Mouse (Mus musculus) inflammation-experienced regulatory T-cells, adult 6 months (primary cell): ENCODE data around the gene Kcnt1. TPM values are rescaled to one million over a fixed set of nuclear protein-coding genes. Genes with fewer than 3 reads are reported as not detected.

Experiments
- ATAC-seq: one replicate; pipeline ENCODE4 v1.8.0; 2017
- polyA plus RNA-seq, 3 experiments: library from polyadenylated mRNA; unstranded; fragments of 100-300 nt; shearing (Covaris generic); gene quantifications; one replicate each; pipeline ENCODE4 v1.2.1; 2017

Kcnt1 gene
- polyA plus RNA-seq, 3 experiments from 2014 or later, result not detected

DNA sequence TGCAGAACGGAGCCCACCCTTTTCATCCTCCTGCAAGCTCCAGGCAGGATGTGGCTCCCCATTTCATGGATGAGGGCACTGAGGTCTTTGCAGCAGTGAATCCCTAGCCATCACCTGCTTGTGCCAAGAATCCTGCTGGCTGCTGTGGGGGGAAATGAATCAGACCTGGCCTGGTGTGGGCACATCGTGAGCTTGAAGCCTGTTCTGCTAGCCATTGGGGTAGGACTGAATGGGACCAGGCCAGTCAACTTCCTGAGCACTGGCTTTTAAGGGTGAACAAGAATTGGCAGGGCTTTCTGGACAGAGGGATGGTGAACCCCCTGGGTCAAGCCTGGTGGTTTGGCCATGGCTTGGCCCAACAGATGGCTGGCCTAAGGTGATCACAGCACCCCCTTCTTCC, 15.0 kb downstream of the Kcnt1 start:
- ATAC-seq, result no peak

DNA sequence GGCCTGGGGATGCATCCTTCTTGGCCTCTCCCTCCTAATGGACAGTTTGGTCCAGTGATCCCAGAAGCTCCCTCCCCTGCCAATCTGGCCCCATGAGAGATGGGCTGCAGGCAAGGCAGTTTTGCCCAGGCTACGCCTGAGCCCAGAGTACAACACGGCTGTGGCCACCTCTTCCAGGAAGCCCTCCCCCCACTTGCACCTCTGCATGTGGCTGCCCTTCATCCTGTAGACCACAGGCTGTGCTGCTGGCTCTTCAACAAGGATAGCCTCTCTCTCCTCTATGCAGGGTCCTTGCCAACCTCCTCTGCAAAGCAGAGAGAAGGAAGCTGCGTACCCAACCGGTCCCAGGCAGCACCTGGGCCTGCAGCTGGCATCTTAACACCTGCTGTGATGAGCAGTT, 15.5 kb downstream of the Kcnt1 start:
- no peak for ATAC-seq

DNA sequence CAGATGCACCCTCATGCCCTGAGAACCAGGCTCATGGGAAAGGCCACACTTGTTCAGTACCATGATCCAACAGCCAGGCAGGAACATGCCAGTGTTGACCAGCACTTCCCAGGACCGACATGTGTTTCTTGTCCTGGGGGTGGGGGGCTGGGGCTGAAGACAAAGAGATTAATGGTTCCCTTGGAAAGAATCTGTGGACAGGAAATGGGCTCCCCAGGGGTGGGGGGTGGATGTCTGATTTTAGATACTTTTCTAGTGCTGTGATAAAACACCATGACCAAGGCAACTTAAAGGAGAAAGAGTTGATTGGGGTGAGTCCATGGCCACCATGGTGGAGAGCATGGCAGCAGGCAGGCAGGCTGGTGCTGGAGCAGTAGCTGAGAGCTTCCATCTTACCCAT, 18.7 kb downstream of the Kcnt1 start:
- ATAC-seq, result no peak

DNA sequence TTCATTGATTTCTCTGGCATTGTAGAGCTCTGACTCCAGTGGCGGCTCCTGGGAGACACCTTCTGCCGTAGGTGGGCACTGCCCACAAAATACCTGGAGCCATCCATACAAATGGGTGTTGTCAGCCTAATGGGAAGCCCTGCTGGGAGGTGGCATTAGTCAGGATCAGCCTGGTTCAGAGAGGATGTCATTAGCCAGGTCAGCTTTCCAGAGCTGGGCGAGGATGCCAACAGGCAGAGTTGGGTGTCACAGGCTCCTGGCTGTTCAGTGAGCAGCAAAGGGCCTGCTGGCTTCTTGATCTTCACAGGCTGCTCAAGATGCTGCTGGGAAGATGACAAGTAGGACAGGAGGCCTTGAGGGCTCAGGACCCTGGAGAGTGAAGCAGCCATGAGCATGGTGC, 21.2 kb downstream of the Kcnt1 start:
- ATAC-seq, result no peak

DNA sequence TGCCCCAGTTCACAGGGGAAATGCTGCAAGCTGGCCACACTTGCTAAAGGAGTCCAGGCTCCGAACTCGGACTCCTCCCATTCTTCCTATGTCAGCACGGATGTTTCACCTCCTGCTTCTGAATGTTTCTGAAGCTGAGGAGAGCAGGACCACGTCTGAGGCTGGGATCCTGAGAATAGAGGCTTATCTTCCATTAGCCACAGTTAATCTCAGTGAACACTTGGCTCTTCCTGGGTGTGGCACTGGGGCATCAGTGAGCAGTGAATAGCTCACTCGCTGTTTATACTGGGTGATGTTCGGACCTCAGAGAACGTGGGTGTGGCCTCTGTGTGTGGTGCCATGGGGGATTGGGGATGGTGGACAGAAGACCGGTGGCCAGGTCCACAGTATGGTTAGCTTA, 23.7 kb downstream of the Kcnt1 start:
- ATAC-seq, result no peak

DNA sequence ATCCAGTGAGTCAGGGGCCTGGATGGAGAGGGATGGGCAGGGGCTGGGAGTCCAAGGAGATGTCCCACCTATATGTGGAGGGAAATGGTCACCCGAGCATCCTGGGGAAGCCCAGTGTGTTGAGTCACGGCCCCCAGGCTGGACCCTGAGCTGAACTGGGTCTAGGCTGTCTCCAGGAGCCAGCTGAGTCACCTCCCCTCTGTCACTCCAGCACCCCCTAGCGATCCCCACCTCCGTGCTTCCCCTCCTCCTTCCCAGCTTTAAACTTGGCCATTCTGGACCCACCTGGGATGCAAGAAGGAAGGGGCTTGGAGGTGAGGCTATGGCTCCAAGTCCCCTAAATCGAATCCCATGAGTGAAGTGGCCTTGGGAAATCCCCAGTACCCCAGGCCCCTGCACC, 24.6 kb downstream of the Kcnt1 start:
- no peak for ATAC-seq

DNA sequence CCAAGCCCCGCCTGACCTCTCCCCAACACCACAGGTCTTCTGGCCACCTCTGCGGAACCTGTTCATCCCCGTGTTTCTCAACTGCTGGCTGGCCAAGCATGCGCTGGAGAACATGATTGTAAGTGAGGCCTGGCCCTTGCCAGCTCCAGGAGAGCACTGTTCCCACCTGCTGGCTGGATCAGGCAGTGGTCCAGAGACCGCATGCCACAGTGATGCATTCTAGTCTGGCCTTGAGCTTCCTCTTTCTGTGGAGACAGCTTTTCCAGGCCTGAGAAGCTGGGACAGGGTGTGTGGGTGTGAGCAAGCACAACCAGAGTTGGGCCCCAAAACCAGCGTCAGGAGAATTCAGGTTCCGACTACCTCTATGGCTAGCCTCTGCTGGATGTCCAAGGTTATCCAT, 28.9 kb downstream of the Kcnt1 start:
- no peak for ATAC-seq

DNA sequence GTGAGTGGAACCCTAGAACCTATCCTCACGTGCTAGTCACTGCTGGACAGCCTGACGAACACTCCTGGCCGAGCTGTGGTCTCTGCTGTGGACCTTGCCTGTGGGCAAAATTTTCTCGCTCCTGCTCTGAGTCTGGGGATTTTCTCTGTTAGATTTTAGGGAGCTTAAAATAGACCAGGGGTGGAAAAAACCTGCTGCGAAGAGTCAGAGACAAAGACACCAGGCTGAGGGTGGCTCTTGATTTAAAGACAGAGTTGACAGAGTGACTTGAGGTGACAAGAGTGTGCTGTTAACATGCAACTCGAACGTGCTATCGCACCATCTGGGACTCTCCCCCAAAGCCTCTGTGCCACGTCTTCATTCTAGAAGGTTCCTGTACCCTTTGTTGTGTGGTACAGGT, 35.4 kb downstream of the Kcnt1 start:
- no peak for ATAC-seq

DNA sequence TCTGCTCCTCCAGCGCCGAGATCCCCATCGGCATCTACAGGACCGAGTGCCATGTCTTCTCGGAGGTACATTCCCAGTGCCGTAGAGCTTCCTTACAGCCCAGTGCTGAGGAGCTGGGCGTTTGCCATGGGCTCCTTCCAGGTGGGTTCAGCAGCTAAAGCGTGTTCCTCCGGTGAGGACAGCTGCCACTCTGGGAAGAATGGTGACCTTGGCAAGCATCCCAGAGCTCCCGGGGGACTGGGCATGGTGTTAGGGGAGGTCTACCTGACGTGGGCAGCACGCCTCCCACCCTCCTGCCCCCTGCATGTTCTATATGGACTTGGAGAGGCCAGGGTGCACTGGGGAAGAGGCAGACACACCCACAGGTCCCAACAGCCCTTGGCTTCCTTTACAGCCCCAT, 46.3 kb downstream of the Kcnt1 start:
- no peak for ATAC-seq

DNA sequence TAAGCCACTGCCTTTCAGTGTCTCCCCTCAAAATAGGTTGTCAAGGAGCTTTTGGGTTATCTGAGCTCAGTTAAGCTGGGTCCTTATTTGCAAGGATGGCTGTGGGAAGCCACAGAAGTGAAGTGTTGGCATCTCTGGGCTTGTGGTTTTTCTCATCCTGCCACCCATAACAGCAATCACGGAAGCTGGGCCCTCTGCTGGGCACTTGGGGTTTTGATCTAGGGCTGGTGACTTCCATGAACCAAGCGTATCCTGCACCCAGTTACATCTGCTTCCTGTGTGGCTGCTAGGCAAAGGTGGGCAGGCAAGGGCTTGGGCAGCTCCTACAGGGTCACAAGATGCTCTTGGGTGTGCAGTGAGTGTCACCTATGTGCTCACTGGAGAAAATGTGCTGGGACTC, 49.7 kb downstream of the Kcnt1 start:
- peak; percentile 89 for ATAC-seq

DNA sequence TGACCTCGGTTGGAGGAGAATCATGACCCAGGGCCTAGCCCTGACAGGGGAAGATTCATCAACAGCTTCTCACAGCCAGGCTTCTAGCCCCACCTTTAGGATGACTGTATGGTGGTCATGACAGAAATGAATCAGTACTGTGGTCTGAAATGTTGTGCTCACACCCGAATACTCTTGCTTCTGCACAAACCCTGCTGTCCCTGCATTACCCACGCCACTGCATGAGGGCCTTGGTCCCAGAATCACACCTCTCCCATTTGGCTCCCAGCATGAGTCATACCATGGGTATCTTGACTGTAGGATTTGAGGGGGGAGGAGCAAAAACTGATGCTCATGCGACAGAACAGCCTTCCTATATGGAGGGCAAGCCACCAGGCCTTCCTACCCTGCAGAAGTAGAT, 50.7 kb downstream of the Kcnt1 start:
- ATAC-seq, result no peak

DNA sequence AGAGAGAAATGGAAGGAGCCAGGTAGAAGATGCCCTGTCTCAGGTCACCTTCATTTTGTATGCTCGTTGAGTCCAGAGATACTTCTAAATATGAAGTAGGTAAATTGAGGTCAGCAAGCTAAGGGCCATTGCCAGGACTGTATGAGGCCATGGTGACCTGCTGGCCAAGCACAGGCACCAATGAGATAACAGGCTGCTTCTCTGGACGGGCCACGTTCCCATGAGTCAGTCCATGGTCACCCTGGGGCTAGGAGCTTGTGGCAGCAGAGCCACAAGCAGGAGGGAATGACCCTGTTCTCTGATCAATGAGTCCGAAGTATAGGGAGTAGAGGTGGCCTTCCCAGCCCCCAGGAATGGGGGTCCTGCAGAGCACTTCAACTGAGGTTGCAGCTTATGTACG, 51.3 kb downstream of the Kcnt1 start:
- ATAC-seq, result no peak

DNA sequence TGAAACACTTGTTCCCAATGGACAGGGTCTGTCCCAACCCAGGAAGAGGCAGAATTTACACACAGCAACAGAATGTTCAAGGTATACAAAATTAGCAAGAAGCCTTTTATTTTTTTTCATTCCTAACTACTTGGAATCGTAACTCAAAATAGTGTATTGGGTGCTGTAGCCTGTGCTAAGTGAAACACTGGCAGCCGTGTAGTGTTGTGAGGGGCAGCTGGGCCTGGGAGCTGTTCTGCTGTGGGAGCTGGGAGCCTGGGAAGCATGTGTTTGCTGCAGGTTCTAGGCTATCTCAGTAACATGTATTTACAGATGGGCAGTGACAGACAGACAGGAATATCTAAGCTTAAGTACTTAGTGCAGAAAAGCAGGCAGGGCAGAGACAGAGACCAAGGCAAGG, 54.9 kb downstream of the Kcnt1 start:
- ATAC-seq, result no peak

DNA sequence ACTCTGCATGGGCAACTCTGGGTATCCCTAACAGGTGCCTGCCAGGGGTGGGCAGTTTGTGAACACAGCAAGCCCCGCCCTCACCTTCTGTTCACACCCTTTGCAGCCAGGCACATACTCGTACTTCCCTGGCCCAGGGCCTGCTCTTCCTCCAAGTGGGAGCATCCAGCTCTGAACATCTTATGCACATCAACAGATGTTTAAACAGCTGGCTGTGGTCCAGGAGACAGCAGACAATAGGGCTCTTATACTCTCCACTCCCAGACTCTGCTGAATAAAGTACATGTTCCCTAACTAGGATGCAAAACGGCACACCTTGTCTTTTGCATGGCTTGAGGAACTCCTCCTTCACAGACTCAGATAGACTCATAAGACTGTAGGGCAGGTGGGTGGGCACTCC, 56.4 kb downstream of the Kcnt1 start:
- ATAC-seq, result no peak

DNA sequence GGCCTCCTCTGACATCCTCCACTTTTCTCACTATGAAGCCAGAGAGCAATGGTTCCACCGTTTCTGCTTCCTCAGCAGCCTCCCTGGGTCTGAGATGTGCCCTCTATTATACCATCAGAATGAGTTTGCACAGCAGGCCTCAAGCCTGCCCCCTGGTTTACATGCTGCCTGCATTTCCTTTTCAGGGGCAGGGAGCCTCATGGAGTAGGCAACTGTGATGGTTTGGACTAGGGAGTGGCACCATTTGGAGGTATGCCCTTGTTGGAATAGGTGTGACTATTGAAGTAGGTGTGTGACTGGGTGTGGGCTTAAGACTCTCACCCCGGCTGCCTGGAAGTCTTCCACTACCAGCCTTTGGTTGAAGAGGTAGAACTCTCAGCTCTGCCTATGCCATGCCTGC, 60.3 kb downstream of the Kcnt1 start:
- ATAC-seq, result no peak

DNA sequence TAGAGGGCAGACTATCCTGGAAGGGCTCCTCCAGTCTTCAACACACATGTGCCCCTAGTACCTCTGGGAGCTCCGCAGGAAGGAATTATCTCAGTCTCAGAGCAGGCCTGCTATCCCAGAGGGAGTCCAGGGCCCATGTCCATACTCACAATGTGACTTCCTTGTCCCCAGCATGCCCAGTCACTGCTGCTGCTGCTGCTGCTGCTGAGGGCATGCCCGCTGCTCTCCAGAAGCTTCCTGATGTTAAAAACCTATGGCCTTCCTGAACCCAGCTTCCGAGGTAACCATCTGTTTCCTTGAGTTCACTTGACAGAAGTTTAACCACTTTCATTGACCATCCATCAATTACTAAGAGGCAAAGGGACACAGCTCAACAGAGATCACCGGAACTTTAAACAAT, 61.4 kb downstream of the Kcnt1 start:
- ATAC-seq, result no peak

DNA sequence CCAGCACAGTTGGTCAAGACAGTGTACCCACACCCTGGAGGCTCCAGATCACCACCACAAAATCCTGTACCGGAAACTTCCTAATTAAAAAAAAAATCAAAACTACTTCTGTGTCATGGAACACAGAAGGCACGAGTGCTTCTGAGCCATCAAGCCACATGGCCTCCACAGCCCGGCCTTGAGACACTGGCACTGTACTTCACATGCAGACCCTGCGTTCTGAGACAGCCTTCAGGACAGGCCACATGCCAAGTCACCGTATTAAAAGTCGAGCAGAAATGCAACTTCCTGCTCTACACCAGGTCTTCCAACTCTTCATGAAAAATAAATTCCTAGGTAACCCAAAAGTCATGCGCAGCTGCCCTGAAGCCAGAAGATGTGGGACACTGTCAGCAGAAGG, 64.3 kb downstream of the Kcnt1 start:
- ATAC-seq, result no peak

DNA sequence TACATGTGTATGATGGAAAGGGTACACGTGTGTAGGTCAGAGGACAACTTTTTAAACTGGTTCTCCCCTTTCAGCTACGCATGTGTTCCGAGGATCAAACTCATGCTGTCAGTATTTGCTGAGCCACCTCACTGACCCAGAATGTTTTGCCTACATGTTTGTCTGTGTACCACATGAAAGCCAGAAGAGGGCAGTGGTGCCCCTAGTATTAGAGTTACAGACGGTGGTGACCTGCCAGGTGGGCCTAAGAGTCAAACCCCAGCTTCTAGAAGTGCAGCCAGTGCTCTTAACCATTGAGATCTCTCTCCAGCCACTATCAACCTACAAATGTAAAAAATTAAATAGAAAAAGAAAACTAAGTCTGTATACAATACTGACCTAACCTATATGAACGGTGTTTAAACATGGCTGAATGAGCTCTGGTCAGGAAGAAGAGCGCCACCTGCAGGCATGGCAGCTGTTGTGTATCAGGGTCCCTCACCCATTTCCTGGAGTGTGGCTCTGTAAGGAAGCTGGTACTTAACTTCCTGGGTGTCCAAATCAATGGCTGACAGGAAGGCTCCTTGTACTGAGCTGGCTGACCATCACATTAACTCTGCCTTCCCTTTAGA, 67.8 kb downstream of the Kcnt1 start:
- no peak for ATAC-seq

DNA sequence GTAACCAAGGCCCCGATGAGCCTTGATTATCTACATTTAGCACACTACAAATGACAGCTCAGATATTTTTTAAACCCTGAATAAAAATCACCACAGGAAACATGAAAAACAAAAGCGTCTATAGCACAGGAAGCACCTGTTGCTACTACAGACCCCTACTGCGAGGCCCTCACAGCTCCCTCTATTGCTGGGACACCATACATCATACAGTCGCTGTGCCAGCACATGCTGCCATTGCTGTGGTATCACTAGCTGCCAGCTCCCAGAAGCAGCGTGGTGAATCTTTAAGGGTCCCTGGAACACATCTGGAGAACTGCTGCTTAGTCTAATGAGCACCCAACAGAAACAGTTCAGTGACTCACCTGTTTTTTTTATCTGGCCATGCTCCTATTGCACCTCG, 77.0 kb downstream of the Kcnt1 start:
- ATAC-seq, result no peak

DNA sequence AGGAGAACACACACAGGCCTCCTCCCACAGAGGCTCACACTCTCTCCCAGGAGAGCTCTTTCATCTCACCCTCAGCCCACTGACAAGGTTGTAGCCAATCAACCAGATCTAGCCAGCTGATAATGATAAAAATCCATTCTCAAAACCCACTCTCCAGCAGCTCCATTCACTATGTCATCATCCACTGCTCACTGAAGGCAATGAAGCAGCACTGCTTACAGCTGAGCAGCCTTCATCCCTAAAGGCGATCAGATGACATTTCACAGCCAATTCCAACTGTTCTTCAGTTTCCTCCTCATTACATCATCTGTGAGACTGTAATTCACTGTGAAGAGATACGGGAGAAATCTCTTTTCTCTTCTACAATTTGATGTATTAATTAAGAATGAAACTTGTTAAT, 80.3 kb downstream of the Kcnt1 start:
- ATAC-seq, result no peak

DNA sequence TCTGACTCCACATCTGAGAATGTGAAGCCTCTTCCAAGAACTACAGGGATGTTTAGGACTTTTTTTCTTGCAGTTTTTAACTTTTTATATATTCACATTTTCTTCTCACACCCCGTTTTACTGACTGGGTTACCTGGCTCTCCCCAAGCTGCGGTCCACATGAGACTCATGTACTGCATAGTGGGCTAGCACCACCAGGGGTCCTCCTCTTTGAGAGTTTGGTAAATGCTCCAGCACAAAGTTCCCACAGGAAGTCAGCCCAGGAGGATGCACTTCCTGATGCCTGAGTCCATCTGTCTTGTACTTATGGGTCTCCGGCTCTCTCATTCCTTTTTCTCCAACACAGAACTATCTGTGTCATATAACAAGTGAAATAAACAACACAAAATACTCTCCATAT, 84.4 kb downstream of the Kcnt1 start:
- no peak for ATAC-seq

DNA sequence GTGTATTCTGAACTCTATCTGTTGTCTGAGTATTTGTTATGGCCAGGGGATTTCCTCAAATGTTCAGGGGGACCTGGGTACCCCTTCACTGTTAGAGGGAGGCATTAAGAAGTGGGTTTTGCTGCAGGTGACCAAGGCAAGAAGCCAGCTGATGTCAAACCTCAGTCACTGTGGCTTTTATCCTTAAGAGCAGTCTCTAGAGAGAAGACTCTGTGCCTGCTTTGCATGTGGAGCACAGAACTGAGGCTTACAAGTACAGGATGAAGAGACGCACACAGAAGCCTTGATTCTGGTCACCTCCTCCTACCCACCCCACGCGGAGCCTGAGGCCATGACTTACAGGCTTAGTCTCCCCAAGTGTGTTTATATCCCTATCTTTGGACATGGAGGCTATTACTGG, 85.8 kb downstream of the Kcnt1 start:
- ATAC-seq, result no peak
